Mouse (Mus musculus): ENCODE measurements around the gene Pnliprp2. TPM values are rescaled to one million over a fixed set of nuclear protein-coding genes. Genes with fewer than 3 reads are reported as not detected.
A peak's percentile ranks its signal among the peaks of the same experiment; 100 is the strongest.

Gene Pnliprp2
- polyA plus RNA-seq, 1 experiment = not detected

GRCm38 (mm10) chr19:58758871-58759270, 648 bp upstream of the Pnliprp2 start:
- no peak overlapping the region for H3K27ac ChIP-seq (ENCODE audit: insufficient read depth, low read depth, low read length)
- DNase-seq = no peak
- no peak overlapping the region for H3K4me3 ChIP-seq (ENCODE audit: insufficient read depth, low read depth, low read length)
- no peak for TF ChIP-seq POLR2A (IDR thresholded peaks at IDR 0.05; ENCODE audit: low read depth, low read length)
- no peak for TF ChIP-seq CTCF (conservative IDR thresholded peaks at IDR 0.05; ENCODE audit: insufficient read depth, insufficient read length, low read depth, low read length)
- 90% methylated on average over 4 of the region's 4 CpGs for WGBS
- H3K36me3 ChIP-seq (ENCODE audit: control insufficient read depth, insufficient read depth, low read length) = no peaks in the 10 kb centered on the region
- H3K4me1 ChIP-seq (ENCODE audit: control insufficient read depth, insufficient read depth, low read length) = no peaks in the 10 kb centered on the region
- no peaks in the 10 kb centered on the region for H3K27me3 ChIP-seq (replicated peaks; ENCODE audit: control insufficient read depth, insufficient read depth, low read length)

- Histone ChIP-seq H3K36me3 (ENCODE audit: control insufficient read depth, insufficient read depth, low read length) (no peaks in the 10 kb centered on the region), H3K4me1 (ENCODE audit: control insufficient read depth, insufficient read depth, low read length) (no peaks in the 10 kb centered on the region), H3K27me3 (replicated peaks; ENCODE audit: control insufficient read depth, insufficient read depth, low read length) (no peaks in the 10 kb centered on the region), H3K4me3 (ENCODE audit: insufficient read depth, low read depth, low read length) (no peak overlapping the region), H3K27ac (ENCODE audit: insufficient read depth, low read depth, low read length) (no peak overlapping the region)
- TF ChIP-seq POLR2A (IDR thresholded peaks at IDR 0.05; ENCODE audit: low read depth, low read length) (no peak), CTCF (conservative IDR thresholded peaks at IDR 0.05; ENCODE audit: insufficient read depth, insufficient read length, low read depth, low read length) (no peak)
- WGBS = 44% methylated on average over 6 of the region's 6 CpGs
- no peak for DNase-seq
Measured at GRCm38 (mm10) chr19:58762316-58762715, 2.8 kb downstream of the Pnliprp2 start.

- Histone ChIP-seq H3K4me3 (ENCODE audit: insufficient read depth, low read depth, low read length) (no peak overlapping the region), H3K36me3 (ENCODE audit: control insufficient read depth, insufficient read depth, low read length) (no peaks in the 10 kb centered on the region), H3K4me1 (ENCODE audit: control insufficient read depth, insufficient read depth, low read length) (no peaks in the 10 kb centered on the region), H3K27me3 (replicated peaks; ENCODE audit: control insufficient read depth, insufficient read depth, low read length) (no peaks in the 10 kb centered on the region), H3K27ac (ENCODE audit: insufficient read depth, low read depth, low read length) (no peak overlapping the region)
- 18% methylated on average over 12 of the region's 12 CpGs for WGBS
- TF ChIP-seq CTCF (conservative IDR thresholded peaks at IDR 0.05; ENCODE audit: insufficient read depth, insufficient read length, low read depth, low read length) = peak; percentile 74
- TF ChIP-seq POLR2A (IDR thresholded peaks at IDR 0.05; ENCODE audit: low read depth, low read length) = no peak
- peak; percentile 55 for DNase-seq
Measured at GRCm38 (mm10) chr19:58762848-58763541, 3.5 kb downstream of the Pnliprp2 start.

GRCm38 (mm10) chr19:58767329-58767728, 7.8 kb downstream of the Pnliprp2 start:
- no peak for DNase-seq
- Histone ChIP-seq H3K27me3 (replicated peaks; ENCODE audit: control insufficient read depth, insufficient read depth, low read length) (no peaks in the 10 kb centered on the region), H3K4me1 (ENCODE audit: control insufficient read depth, insufficient read depth, low read length) (no peaks in the 10 kb centered on the region), H3K27ac (ENCODE audit: insufficient read depth, low read depth, low read length) (no peak overlapping the region), H3K4me3 (ENCODE audit: insufficient read depth, low read depth, low read length) (no peak overlapping the region), H3K36me3 (ENCODE audit: control insufficient read depth, insufficient read depth, low read length) (no peaks in the 10 kb centered on the region)
- no peak for TF ChIP-seq CTCF (conservative IDR thresholded peaks at IDR 0.05; ENCODE audit: insufficient read depth, insufficient read length, low read depth, low read length)
- TF ChIP-seq POLR2A (IDR thresholded peaks at IDR 0.05; ENCODE audit: low read depth, low read length) = no peak
- 79% methylated on average over 6 of the region's 6 CpGs for WGBS

GRCm38 (mm10) chr19:58776461-58776860, 16.9 kb downstream of the Pnliprp2 start:
- Histone ChIP-seq H3K27ac (ENCODE audit: insufficient read depth, low read depth, low read length) (no peak overlapping the region), H3K36me3 (ENCODE audit: control insufficient read depth, insufficient read depth, low read length) (no peaks in the 10 kb centered on the region), H3K4me1 (ENCODE audit: control insufficient read depth, insufficient read depth, low read length) (no peaks in the 10 kb centered on the region), H3K27me3 (replicated peaks; ENCODE audit: control insufficient read depth, insufficient read depth, low read length) (no peaks in the 10 kb centered on the region), H3K4me3 (ENCODE audit: insufficient read depth, low read depth, low read length) (no peak overlapping the region)
- TF ChIP-seq CTCF (conservative IDR thresholded peaks at IDR 0.05; ENCODE audit: insufficient read depth, insufficient read length, low read depth, low read length) (no peak), POLR2A (IDR thresholded peaks at IDR 0.05; ENCODE audit: low read depth, low read length) (no peak)
- WGBS = 64% methylated on average over 5 of the region's 5 CpGs
- no peak for DNase-seq

- WGBS = 74% methylated on average over 4 of the region's 4 CpGs
- no peak overlapping the region for H3K4me3 ChIP-seq (ENCODE audit: insufficient read depth, low read depth, low read length)
- no peaks in the 10 kb centered on the region for H3K4me1 ChIP-seq (ENCODE audit: control insufficient read depth, insufficient read depth, low read length)
- no peak overlapping the region for H3K27ac ChIP-seq (ENCODE audit: insufficient read depth, low read depth, low read length)
- DNase-seq = no peak
- no peaks in the 10 kb centered on the region for H3K27me3 ChIP-seq (replicated peaks; ENCODE audit: control insufficient read depth, insufficient read depth, low read length)
- TF ChIP-seq CTCF (conservative IDR thresholded peaks at IDR 0.05; ENCODE audit: insufficient read depth, insufficient read length, low read depth, low read length) (no peak), POLR2A (IDR thresholded peaks at IDR 0.05; ENCODE audit: low read depth, low read length) (no peak)
- H3K36me3 ChIP-seq (ENCODE audit: control insufficient read depth, insufficient read depth, low read length) = no peaks in the 10 kb centered on the region
Measured at GRCm38 (mm10) chr19:58781566-58781965, 22.0 kb downstream of the Pnliprp2 start.

GRCm38 (mm10) chr19:58783938-58784337, 24.4 kb downstream of the Pnliprp2 start:
- TF ChIP-seq CTCF (conservative IDR thresholded peaks at IDR 0.05; ENCODE audit: insufficient read depth, insufficient read length, low read depth, low read length) (no peak), POLR2A (IDR thresholded peaks at IDR 0.05; ENCODE audit: low read depth, low read length) (no peak)
- Histone ChIP-seq H3K27me3 (replicated peaks; ENCODE audit: control insufficient read depth, insufficient read depth, low read length) (no peaks in the 10 kb centered on the region), H3K36me3 (ENCODE audit: control insufficient read depth, insufficient read depth, low read length) (no peaks in the 10 kb centered on the region), H3K27ac (ENCODE audit: insufficient read depth, low read depth, low read length) (no peak overlapping the region), H3K4me3 (ENCODE audit: insufficient read depth, low read depth, low read length) (no peak overlapping the region), H3K4me1 (ENCODE audit: control insufficient read depth, insufficient read depth, low read length) (no peaks in the 10 kb centered on the region)
- no peak for DNase-seq
- 45% methylated on average over 7 of the region's 7 CpGs for WGBS

All from kidney, adult 2 months (tissue).